Mouse (Mus musculus): ENCODE data around the gene Txndc2.

The Txndc2 gene

GRCm38 (mm10) chr17:65641734-65642218 lies at the start of gene Txndc2:
TSS of gene Txndc2 (minus strand) at chr17:65642168.
- no peak for DNase-seq

- no peak for DNase-seq
These were observed 41.8 kb upstream of the Txndc2 start for GRCm38 (mm10) chr17:65683731-65684130.

- DNase-seq: no peak
These were observed 41.3 kb upstream of the Txndc2 start for GRCm38 (mm10) chr17:65683316-65683715.

- no peak for DNase-seq
These were observed 40.2 kb upstream of the Txndc2 start for GRCm38 (mm10) chr17:65682071-65682680.

GRCm38 (mm10) chr17:65681516-65681915 lies 39.5 kb upstream of the Txndc2 start:
- no peak for DNase-seq

- DNase-seq: no peak
These were observed 38.9 kb upstream of the Txndc2 start for GRCm38 (mm10) chr17:65680801-65681412.

- DNase-seq: peak; percentile 32
These were observed 38.0 kb upstream of the Txndc2 start for GRCm38 (mm10) chr17:65679806-65680446.

GRCm38 (mm10) chr17:65677742-65678141 lies 35.8 kb upstream of the Txndc2 start:
- no peak for DNase-seq

- DNase-seq: no peak
These were observed 34.6 kb upstream of the Txndc2 start for GRCm38 (mm10) chr17:65676536-65676935.

- DNase-seq: no peak
These were observed 34.0 kb upstream of the Txndc2 start for GRCm38 (mm10) chr17:65675985-65676384.

- DNase-seq: peak; percentile 25
These were observed 32.8 kb upstream of the Txndc2 start for GRCm38 (mm10) chr17:65674710-65675171.

- no peak for DNase-seq
These were observed 31.0 kb upstream of the Txndc2 start for GRCm38 (mm10) chr17:65672926-65673325.

GRCm38 (mm10) chr17:65669061-65669460 lies 27.1 kb upstream of the Txndc2 start:
- DNase-seq: no peak

GRCm38 (mm10) chr17:65667792-65668191 lies 25.8 kb upstream of the Txndc2 start:
- no peak for DNase-seq

- peak; percentile 74 for DNase-seq
These were observed 24.6 kb upstream of the Txndc2 start for GRCm38 (mm10) chr17:65666388-65667161.

- DNase-seq: no peak
These were observed 23.9 kb upstream of the Txndc2 start for GRCm38 (mm10) chr17:65665786-65666387.

- DNase-seq: no peak
These were observed 21.5 kb upstream of the Txndc2 start for GRCm38 (mm10) chr17:65663329-65664078.

- DNase-seq: no peak
These were observed 20.7 kb upstream of the Txndc2 start for GRCm38 (mm10) chr17:65662662-65663061.

GRCm38 (mm10) chr17:65658416-65658815 lies 16.4 kb upstream of the Txndc2 start:
- DNase-seq: no peak

GRCm38 (mm10) chr17:65657958-65658357 lies 16.0 kb upstream of the Txndc2 start:
- no peak for DNase-seq

GRCm38 (mm10) chr17:65656731-65657130 lies 14.8 kb upstream of the Txndc2 start:
- DNase-seq: no peak

- no peak for DNase-seq
These were observed 14.1 kb upstream of the Txndc2 start for GRCm38 (mm10) chr17:65656076-65656475.

All from kidney, postnatal 14 days (tissue).